Mouse (Mus musculus) layer of hippocampus, postnatal 36 days (tissue): Measurements from ENCODE around the gene Tmem62. TPM values are rescaled to one million over a fixed set of nuclear protein-coding genes. Genes with fewer than 3 reads are reported as not detected.
"Not testable (repeated sequence)": the region's sequence is repeated elsewhere in the genome, so short reads cannot be mapped to it uniquely, and the experiment has no call there.

ENCODE experiments used
- DNase-seq, 2 experiments: peaks; one replicate each; pipeline ENCODE4 v3.0.0; 2022
- total RNA-seq, 2 experiments: library from RNA; stranded (reverse); gene quantifications; 2 replicates each; pipeline ENCODE4 v1.2.3; 2021

The Tmem62 gene
- total RNA-seq, 2 experiments from 2014 or later = 23.0 to 26.2 TPM

DNA sequence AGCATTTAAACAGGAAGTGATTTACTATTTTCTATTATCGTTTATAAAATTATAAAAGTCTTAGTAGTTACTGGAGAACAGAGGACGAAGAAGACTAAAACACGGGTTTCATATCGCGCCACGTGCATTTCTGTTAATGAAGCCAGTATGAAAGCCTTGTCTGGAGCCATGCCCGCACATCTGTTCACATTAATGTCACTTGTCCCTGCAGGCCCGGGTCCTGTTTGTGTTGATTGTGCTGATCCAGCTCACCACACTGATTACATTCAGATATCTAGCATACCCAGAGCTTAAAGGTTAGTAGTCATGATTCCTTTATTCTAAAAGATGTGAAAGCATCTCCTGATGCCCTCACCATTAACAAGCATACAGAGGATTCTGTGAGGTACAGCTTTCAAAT lies 22.0 kb downstream of the Tmem62 start:
- DNase-seq = no peak

DNA sequence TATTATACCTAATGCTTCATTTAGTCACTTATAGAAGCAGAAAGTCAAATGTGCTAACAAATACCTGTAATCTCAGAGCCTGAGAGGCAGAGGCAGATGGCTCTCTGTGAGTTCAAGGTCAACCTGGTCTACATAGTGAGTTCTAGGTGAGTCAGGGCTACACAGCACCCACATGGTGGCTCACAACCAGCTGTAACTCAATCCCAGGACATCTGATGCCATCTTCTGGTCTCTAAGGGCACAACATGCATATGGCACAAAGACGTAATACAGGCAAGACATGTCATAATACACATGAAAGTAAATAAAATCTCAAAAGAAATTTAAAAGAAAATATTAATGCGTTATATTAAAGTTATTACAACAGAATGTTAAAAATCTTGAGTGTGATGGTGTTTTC lies 26.8 kb downstream of the Tmem62 start:
- DNase-seq = no peak

DNA sequence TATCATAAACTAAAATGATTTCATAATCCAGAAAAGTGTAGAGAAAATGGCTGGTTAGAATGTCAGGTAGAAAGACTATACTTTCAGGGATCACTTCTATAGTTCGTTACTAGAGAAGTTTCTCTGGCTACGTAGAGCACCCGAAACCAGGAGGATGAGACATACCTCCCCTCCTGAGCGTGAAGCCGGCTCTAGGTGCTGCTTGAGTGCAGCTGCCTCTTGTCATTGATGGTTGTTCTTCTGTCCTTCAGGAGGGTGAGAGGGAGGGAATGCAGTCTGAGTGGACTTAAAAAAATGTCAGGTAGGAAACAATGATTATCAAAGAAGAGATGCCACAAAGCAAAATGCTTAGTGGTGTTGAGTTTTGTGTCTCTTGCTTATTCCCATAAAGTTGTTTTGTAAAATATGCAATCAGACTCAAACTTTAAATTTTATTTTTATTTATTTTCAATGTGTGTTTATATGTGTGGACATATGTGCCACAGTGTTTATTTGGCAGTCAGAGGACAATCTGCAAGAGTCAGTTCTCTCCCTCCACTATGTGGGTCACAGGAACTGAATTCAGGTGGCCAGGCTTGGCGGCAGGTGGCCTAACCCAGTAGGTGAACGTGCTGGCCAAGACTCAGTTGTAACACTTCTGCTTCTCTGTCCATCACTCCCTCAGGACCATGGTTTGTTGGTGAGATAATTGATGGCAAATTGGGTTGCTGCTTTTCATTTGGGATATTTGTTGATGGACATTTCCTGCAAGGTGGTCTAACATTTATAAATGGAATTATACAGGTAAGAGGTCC lies 27.4 kb downstream of the Tmem62 start:
- no peak for DNase-seq

DNA sequence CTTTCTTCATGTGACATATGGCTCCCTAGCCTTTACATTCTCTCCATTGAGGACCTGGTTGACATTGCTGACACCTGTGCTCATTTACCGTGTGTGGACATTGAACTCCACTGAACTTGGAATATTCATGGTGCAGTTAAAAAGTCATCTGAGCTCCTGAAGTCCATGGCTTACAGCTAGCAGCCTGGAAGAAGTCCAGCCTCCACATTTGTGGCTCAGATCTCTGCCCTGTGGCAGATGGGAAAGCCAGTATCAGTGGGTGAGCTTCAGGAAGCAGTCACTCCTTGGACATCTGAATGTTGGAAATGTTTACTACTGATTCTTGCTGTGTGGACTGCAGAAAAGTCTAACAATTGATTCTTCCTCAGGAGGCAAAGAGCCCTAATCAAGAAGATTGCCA lies 30.2 kb downstream of the Tmem62 start:
- DNase-seq = no peak

DNA sequence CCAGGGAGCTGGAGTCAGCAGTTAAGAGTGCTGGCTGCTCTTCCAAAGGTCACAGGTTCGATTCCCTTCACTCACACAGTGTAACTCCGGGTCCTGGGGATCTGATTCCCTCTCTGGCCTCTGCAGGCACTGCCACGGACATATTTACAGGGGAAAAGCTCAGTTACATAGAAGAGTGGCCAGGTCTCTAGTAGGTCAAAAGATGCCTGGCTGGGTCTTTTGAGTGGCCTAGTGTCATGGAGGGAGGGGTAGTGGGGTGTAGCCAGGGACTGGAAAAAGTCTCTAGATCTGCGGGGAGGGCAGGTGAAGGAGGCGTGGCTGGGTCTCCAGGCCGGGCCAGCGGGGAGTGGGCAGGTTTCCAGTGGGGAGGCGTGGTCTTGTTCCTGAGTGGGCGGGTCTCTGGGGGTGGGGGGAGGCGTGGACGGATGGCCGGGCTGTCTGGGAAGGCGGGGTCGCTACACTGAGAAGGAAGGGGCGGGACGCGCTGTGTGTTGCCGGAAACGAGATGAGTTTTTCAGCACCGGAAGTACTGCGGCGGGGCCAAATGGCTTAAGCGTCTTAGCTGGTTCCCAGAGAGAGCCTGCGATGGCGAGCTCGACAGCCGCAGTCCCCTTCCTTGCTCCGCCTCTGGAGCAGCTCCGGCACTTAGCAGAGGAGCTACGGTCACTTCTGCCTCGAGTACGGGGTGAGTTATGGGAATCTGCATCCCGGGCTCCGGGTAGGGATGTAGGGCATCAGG lies 31.3 kb downstream of the Tmem62 start, which contains the start of gene Ccndbp1:
Gene Ccndbp1 (plus strand): TSS at position 479 of the 739 bp plus-strand sequence.
- peak; percentile 82 to 84 for DNase-seq

DNA sequence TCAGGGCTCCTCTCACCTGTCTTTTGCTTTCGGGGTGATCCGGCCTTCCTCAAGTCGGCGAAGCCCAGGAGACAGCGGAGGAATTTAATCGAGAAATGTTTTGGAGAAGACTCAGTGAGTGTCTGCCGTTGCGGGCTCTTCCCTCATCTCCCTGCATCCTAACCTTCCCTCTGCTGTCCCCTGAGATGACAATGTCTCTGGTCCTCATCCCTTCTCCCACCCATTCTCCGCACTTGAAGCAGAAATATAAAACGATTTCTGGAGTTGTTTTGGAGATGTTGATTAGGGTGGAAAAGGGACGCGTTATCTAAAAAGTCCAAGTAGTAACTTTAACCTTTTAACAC lies 31.8 kb downstream of the Tmem62 start:
- no peak for DNase-seq

DNA sequence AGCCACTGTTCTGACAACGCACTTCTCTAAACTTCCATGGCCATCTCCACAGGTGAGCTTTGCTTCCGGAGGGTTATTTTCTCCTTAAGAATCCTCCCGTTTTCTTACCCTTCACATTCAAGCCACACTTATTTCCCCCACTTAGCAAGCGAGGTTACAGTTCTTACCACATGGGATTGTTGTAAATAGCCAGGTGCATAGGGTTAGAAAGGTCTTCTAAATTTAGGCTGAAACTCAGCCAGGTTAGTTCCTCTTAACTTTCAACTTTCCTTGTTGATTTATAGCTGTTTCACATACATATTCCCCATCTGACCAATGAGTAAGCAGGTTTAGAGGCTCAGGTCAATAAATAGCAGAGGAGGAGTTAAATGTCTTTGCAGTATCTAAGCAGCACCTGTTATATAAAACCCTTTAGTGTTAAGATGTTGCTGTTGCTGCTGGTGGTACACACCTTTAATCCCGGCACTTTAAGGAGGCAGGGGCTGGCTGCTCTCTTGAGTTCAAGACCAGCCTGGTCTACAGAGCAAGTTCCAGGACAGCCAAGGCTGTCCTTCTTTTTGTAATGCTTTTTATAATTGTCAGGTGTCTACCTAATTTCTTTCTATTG lies 32.4 kb downstream of the Tmem62 start:
- DNase-seq = no peak

DNA sequence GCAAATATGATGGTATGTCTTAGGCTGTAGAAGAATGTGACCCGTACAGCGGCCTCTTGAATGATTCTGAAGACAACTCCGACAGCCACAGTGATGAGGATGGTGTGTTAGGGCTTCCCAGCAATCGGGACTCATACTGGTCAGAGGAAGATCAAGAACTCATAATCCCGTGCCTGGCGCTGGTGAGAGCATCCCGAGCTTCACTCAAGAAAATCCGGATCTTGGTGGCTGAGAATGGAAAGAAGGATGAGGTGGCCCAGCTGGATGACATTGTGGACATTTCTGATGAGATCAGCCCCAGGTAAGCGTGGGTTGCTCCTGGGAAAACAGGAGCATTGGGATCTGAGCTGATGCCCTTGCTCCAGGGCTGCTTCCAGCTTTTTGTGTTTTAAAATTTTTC lies 35.9 kb downstream of the Tmem62 start:
- DNase-seq = no peak

DNA sequence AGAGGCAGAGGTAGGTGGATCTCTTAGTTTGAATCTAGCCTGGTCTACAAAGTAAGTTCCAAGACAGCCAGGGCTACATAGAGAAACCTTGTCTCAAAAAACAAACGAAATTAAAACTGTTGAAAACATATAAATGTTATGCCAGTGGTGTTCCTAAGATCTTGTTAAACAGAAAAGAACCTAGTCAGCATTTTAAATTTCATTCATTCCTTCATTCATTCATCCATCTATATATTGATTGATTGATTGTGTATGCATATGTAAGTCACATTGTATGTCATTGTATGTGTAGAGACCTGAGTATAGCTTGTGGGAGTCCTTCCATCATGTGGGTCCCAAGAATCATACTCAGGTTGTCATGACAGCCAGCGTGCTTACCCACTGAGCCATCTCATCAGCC lies 38.7 kb downstream of the Tmem62 start:
- DNase-seq = no peak

DNA sequence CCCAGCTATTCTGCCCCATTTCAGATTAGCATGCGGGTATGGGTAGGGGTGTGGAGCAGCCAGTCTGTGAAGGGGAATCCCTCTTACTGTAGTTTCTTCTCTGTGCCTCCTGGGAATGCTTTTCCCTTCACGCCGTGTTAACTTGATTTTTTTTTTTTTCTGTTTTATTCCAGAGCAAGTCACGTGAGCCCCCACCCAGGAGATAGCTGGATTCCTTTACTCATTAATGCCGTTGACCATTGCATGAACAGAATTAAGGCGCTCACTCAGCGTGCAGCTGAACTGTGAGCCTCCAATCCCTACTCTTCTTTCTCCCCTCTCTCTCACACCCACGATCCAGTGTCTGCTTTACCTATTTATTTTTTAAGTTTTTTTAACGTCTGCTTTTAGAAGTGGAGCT lies 39.4 kb downstream of the Tmem62 start:
- DNase-seq = no peak

DNA sequence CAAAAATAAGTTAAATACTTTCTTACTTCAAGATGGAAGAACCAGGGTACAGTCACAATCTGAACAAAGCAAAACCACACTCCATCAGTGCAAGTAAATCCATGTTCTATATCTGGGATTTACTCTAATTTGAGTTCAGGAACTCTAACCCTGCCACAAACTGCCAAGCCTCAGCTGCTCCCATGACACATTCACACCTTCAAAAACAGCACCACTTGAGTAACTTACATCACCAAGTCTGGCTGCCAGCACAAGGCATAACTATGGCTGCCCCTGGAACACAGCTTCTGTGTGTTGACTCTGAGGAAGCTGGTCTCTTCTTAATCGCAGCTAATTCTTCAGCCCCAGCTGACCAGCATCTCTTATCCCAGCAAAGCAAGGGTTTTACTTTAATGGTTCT lies 40.3 kb downstream of the Tmem62 start:
- DNase-seq = no peak

DNA sequence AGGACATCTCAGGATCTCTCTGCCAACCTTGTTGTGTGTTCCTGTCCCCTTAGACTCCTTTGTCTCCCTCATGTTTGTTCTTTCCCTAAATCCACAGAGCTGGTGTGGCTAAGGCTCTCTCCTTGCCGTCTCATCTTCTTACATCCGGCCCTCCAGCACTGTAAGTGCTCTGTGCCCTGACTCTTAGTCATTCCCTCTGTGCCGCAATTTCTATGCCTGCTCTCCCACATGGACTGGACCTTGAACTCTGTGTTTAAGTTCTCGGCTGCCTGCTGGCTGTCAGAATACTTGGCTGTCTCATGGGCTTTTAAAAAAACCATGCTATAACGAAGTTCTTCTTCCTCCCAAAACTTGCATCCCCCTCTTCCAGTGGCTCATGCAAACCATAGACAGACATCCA lies 46.1 kb downstream of the Tmem62 start:
- no peak for DNase-seq

DNA sequence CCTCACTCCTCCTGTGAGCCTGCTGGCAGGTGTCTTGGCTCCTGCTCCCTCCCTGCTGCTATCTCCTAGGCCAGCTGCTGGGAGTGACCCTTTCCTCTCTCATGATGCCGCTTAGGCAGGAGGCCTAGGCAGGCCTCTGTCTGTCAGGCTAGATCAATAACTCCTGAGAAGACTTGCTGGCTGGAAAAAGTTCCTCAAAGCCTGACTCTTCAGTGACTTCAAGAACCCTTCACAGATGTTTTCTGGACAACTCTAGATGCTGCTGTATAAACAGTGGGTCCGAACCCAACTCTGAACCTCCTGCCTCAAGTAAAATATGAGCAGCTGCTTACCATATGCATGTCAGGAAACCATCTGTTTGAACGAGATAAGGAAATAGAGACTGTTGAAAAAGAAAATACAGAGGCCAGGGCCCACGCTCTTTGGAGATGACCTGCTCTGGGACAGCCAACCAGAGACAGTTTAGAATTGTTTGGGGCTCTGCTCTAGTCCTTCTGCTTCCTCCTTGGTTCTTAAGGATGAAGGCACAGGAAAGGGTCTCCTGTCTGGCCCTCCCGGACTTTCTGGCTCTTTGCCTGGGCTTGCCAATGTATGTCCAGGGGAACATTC lies 60.0 kb downstream of the Tmem62 start, which contains the start of gene Epb42:
Gene Epb42 (minus strand): TSS at position 340 of the 609 bp plus-strand sequence.
- no peak for DNase-seq

DNA sequence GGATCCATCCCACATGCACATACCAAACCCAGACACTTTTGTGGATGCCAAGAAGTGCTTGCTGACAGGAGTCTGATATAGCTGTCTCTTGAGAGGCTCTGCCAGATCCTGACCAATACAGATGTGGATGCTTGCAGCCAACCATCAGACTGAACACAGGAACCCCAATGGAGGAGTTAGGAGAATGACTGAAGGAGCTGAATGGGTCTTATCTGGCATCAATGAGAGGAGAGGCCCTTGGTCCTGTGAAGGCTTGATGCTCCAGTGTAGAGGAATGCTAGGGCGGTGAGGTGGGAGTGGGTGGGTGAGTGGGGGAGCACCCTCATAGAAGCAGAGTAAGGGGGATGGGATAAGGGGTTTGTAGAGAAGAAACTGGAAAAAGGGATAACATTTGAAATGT lies 62.0 kb downstream of the Tmem62 start:
- not testable (repeated sequence) for DNase-seq

DNA sequence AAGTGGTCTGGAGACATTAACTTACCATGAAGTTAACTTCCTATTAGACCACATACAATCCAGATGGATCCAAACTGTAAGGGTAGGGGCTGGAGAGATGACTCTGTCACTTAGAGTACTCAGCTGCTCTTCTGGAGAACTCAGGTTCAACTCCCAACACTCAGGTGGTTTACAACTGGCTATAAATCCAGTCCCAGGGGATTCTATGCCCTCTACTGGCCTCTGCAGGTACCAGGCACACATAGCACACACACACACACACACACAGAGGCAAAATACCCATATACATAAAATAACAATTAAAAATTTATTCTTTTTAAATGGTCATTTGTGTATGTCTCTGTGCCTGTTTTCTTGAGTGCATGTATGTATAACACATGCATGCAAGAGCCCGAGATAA lies 62.6 kb downstream of the Tmem62 start:
- no peak for DNase-seq

DNA sequence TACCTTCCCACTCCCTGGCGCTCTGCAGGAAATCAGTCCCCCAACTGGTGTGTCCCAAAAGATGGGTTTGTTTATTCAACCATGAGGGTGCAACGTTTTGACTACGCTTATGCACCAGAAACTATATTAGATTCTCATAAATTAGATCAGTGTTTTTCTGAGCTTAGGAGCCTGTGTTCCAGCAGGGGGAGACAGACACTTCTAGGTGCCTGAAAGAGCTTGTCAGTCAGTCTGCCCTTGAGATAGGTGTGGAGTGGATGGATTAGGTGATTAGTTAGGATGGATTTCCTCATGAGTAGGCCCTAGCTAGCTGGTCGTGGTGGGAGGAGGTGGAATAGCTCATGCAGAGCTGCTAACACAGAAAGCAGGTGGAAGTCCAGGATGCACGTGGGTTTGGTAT lies 64.3 kb downstream of the Tmem62 start:
- DNase-seq = peak; percentile 15 to 16

DNA sequence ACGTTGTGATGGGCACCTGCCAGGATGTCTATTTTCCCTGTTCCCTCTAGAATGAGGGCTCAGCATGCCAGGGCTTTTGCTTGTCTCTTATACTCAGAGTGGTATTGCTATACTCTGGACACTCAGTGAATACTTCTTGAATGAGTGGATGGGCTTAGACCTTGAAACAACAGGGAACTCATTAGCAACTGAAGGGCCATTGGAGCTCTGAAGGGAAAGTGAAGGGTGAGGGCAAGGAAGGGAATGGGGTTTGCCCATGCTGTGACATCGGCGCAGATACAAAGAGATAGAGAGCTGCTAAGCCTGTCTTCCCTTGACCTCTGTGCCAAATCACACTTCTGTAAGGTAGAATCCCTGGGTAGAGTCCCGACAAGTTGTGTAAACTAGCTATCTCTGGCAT lies 68.8 kb downstream of the Tmem62 start:
- no peak for DNase-seq

DNA sequence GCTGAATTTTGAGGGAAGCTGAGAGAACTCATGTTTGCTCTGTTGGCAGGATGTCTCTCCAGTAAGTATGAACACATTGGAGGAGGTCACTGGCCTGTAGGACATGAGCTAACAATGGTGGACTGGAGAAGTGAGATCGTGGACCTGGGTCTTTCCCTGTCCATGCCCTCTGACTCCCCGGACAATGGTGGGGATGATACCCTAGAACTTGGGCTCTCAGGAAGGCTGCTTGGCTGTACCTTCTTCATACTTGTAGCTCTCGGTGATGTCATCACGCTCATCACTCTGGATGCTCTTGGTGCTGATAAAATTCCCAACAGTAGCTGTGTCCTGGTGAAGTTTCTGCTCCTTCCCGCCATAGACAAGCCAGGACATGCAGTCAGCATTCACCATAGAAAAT lies 75.4 kb downstream of the Tmem62 start:
- DNase-seq = no peak

DNA sequence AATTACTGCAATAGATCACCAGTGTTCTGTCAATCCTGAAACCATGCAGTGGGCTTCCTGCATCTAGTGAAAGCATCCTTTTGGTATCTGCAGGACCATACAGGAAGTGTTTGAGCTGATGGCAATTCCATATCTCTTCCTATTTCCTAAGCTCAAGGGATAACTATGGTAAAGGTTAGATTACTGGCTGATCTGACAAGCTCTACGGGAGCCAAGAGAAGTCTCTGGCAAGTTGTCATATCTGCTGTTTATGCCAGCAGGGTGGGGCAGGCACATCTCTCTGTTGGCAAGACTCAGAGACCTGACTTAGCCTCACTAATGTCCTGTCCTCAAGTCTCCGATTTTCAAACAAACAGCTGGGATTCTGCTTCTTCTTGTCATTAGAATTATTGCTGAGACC lies 77.2 kb downstream of the Tmem62 start:
- no peak for DNase-seq

DNA sequence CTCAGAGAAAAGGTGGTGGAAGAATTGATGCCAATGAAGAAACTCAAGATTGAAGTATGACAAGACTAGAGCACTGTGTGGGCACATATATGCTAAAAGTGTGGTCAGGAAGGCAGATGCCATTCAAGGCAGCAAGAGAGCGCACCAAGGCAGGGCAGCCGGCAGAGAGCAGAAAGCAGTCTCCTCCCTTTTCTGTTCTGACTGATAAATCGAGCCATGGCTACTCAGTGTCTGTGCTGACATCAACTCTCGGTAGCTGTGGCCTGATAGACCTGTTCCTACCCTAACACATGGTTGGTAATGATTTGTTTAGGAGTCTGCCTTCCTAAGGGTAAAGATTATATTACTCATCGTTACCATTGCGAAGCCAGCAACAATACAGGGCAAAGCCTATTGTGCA lies 79.1 kb downstream of the Tmem62 start:
- DNase-seq = no peak
